Mouse (Mus musculus) spleen, embryonic (tissue): Measurements from ENCODE around the gene Galnt17.

Experiments
- CTCF ChIA-PET: fragments of 350-600 bp; sonication (Branson Sonifier 250); formaldehyde crosslinking; loops from one replicate; lab custom pipeline; 2022; lab: Charles Lee

The Galnt17 gene

GRCm38 (mm10) chr5:131134809-131135208 is 173.5 kb downstream of the Galnt17 start:
- CTCF ChIA-PET, result no interaction called here

GRCm38 (mm10) chr5:131120296-131120840 is 187.9 kb downstream of the Galnt17 start:
- CTCF ChIA-PET, result no interaction called here

- CTCF ChIA-PET, result no interaction called here
Measured at GRCm38 (mm10) chr5:131119896-131120295, 188.4 kb downstream of the Galnt17 start.

- CTCF ChIA-PET, result no interaction called here
Measured at GRCm38 (mm10) chr5:131117391-131118040, 190.8 kb downstream of the Galnt17 start.

DNA sequence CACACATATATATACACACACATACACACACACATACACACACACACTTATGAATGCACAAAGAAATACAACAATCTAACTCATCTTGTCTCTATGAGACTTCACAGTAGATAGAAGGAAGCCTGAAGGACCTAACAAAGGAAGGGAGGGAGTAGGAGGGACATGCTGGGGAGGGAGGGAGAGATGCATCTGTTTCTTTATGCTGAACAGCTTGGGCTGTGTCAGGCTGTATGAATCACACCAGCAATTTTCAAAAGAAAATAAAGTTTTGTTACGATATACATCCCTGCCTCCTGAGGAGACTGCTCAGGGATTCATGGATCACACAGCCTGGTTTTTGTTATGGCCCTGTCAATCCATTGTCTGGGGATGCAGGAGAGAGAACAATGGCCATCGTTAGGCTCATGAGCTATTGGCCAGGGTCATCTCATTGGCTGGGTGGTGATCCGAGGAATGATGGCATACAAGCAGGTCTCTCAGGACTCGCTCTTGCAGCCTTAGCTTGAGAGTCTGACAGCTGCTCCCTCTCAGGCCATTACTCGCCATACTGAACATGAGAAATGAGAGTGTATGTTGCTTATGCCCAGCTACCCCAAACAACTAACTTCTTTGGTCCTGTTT is 194.3 kb downstream of the Galnt17 start:
- CTCF ChIA-PET, result no interaction called here

GRCm38 (mm10) chr5:131107188-131107587 is 201.1 kb downstream of the Galnt17 start:
- CTCF ChIA-PET, result no interaction called here

DNA sequence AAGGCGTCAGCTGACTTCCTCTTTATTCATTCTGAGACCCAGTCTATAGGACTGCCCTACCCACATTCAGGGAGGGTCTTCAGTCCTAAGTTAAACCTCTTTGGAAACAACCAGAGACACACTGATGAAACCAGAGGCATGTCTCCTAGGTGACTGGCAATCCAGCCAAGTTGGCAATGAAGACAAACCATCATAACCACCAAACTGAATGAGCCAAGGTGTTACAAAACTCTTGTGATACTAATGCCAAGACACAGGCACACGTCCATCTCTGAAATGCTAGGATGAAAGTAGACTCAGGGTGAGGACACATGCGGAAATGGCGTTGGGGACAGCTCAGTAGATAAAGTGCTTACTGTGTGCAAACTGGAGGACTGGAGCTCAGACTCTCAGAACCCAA is 211.5 kb downstream of the Galnt17 start:
- CTCF ChIA-PET, result interaction anchor here (0.6 kb wide), 1 partner anchor 20 kb away, joined by 10 read pairs; no protein-coding TSS in a partner anchor

- CTCF ChIA-PET, result no interaction called here
Measured at GRCm38 (mm10) chr5:131095635-131096034, 212.7 kb downstream of the Galnt17 start.

- CTCF ChIA-PET, result interaction anchor here (0.6 kb wide), 1 partner anchor 180 kb away, joined by 6 read pairs; no protein-coding TSS in a partner anchor
Measured at GRCm38 (mm10) chr5:131094771-131095170, 213.5 kb downstream of the Galnt17 start.

DNA sequence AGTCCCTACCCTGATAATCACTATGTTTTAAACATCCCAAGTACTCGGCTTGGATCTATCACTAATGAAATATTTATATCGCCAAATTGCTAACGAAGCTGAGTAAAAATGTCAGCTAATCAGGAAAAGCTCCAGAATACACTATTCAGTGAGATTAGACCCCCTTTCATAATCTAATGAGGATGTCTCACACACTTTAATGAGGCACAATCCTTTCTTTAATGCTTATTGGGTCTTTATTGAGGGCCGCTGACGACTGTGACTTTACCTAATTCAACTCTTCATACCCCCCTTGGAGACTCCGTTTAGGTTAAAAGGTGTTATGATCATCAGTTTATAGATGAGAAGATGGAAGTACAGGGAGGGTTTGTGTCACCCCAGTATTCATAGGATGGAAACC is 214.2 kb downstream of the Galnt17 start:
- CTCF ChIA-PET, result no interaction called here

GRCm38 (mm10) chr5:131089876-131090275 is 218.4 kb downstream of the Galnt17 start:
- CTCF ChIA-PET, result no interaction called here

GRCm38 (mm10) chr5:131088866-131089265 is 219.4 kb downstream of the Galnt17 start:
- CTCF ChIA-PET, result no interaction called here

DNA sequence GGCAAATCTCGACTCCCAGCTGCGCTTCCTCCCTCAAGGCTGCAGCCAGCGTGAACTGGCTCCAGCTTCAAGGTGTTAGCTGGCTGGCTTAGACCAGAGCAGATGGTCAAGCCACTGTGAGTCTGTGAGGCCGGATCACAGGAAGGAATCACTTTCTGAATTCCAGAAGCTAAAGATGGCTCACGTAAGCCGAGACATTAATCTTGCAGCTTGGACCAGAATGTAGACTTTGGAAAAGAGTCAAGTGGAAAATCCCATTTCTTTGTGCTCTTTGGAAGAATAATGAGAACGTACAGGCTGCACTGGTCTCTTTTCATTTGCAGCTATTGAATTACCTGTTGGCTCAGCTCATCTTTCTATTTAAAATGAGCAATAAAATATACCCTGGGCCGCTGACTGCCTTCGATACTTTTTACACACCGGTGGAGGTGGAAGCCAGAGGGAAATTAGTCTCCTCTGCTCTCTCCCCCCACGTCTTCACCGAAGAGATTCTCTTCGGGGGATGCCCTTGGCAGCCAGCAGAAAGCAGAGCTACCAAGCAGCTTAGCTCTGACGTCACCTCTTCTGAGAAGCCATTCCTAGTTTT is 225.1 kb downstream of the Galnt17 start:
- CTCF ChIA-PET, result no interaction called here

GRCm38 (mm10) chr5:131077682-131078081 is 230.6 kb downstream of the Galnt17 start:
- CTCF ChIA-PET, result no interaction called here

- CTCF ChIA-PET, result interaction anchor here (0.7 kb wide), 1 partner anchor 1491 kb away, joined by 4 read pairs; no protein-coding TSS in a partner anchor
Measured at GRCm38 (mm10) chr5:131075795-131076194, 232.5 kb downstream of the Galnt17 start.

DNA sequence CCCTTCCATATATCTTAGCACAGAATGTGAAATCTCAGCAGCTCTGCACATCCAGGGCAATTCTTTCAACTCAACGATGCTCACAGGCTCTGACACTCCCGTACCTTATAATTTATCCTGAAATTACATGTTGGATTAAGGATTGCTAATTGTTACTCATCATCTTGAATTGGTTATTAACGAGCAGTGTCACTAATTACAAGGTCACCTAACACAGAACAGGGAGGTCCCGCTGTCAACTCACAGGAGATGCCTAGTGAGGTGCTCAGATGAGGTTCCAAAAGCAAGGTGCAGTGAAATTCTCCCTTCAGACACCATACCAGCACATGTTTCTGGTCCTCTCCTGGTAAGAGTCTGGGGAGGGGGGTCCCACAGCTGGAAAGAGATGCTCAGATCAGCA is 234.0 kb downstream of the Galnt17 start:
- CTCF ChIA-PET, result no interaction called here

GRCm38 (mm10) chr5:131065174-131065573 is 243.1 kb downstream of the Galnt17 start:
- CTCF ChIA-PET, result no interaction called here

- CTCF ChIA-PET, result no interaction called here
Measured at GRCm38 (mm10) chr5:131048505-131048904, 259.8 kb downstream of the Galnt17 start.

GRCm38 (mm10) chr5:131043130-131043529 is 265.2 kb downstream of the Galnt17 start:
- CTCF ChIA-PET, result no interaction called here

DNA sequence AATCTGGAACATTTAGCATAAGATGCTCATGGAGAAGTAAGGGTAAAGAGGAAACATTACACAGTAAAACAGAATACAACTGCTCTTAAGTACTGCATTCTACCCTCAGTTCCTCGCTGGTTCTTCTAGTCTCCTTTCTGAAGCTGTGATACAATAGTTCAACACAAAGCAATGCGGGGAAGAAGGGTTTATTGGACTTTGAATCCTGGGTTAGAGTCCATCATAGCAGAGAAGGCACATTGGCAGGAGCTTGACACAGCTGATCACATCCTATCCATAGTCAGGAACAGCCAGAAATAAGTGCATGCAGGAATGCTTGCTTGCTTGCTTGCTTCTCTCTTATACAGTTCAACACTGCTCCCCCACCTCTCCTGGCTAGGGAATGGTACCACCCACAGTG is 267.9 kb downstream of the Galnt17 start:
- CTCF ChIA-PET, result no interaction called here

DNA sequence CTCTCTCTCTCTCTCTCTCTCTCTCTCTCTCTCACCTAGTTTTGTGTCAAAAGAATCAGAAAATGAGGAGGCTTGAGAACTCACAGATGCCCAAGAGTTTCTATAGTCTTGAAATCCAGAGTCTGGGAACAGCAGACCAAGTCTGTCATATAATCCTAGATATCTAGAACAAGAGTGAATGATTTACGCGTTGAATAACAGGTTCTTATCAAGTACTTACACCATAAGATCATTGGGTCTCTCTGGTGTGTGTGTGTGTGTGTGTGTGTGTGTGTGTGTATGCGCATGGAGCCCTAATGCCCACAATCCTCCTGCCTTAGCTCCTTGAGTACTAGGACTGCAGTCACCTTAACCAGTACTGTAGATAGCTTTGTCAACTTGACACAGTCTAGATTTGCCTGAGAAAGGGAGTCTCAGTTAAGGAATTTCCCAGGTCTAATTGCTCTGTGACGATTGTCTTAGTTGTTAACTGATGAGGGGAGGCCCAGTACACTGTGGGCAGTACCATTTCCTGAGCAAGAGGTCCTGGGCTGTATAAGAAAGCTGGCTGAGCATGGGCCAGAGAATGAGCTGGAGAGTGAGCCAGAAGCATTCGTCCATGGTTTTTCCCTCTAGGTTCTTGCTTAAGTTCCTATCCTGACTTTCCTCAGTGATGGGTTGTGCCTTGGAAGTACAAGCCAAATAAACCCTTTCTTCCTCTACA is 268.5 kb downstream of the Galnt17 start:
- CTCF ChIA-PET, result no interaction called here

GRCm38 (mm10) chr5:131024506-131024905 is 283.8 kb downstream of the Galnt17 start:
- CTCF ChIA-PET, result no interaction called here
